Mouse (Mus musculus) stomach, postnatal 0 days (tissue): ENCODE measurements around the gene Mob3b.

Source experiments
- CTCF ChIP-seq: IDR thresholded peaks from 2 replicates; pipeline ENCODE4 v1.5.1; 2016; ENCODE audit warnings: antibody characterized with exemption, low read depth, mild to moderate bottlenecking, moderate library complexity
- EP300 ChIP-seq: optimal IDR thresholded peaks from 2 replicates; pipeline ENCODE3; 2016; ENCODE audit warnings: antibody characterized with exemption

- TF ChIP-seq CTCF (no peak), EP300 (no peak)
Measured at GRCm38 (mm10) chr4:34953716-34954115, 203.6 kb downstream of the Mob3b start.
